Mouse (Mus musculus) leukemia stem cell, adult 10-12 weeks (primary cell): Measurements from ENCODE around the gene Ghitm. TPM values are rescaled to one million over a fixed set of nuclear protein-coding genes. Genes with fewer than 3 reads are reported as not detected.

Source experiments
- polyA plus RNA-seq: library from polyadenylated mRNA; stranded (reverse); fragments of >175 nt; gene quantifications from 2 replicates; pipeline ENCODE4 v1.2.3, GENCODE M21; 2012; ENCODE audit warnings: low replicate concordance

Gene Ghitm
- polyA plus RNA-seq = 24.5 and 24.6 TPM in 2 replicates

GRCm38 (mm10) chr14:37135127-37135593 is at the start of gene Ghitm:
TSS of gene Ghitm (minus strand) at chr14:37135272.

GRCm38 (mm10) chr14:37113922-37114321 is 21.1 kb downstream of the Ghitm start, which contains the start of gene 2610528A11Rik:
TSS of gene 2610528A11Rik (minus strand) at chr14:37114022.

GRCm38 (mm10) chr14:37097956-37098530 is 37.0 kb downstream of the Ghitm start, which contains the start of gene Cdhr1:
TSS of gene Cdhr1 (minus strand) at chr14:37098347.

Other genes with a start within 250 kb of the Ghitm start
- gene Ccser2, start 166.5 kb downstream of the Ghitm start, polyA plus RNA-seq = 0.59 and 0.92 TPM in 2 replicates
- not detected in 2 replicates for gene Rgr, start 86.3 kb downstream of the Ghitm start, polyA plus RNA-seq
- gene Lrit1, start 80.4 kb downstream of the Ghitm start, polyA plus RNA-seq = not detected in 2 replicates
- gene Lrit2, start 67.3 kb downstream of the Ghitm start, polyA plus RNA-seq = not detected in 2 replicates
- gene Cdhr1, start 36.9 kb downstream of the Ghitm start, polyA plus RNA-seq = 0.08 TPM in 1 of 2 replicates, not detected in the other
- 0.25 TPM in 1 of 2 replicates, not detected in the other for gene 2610528A11Rik, start 21.2 kb downstream of the Ghitm start, polyA plus RNA-seq